Mouse (Mus musculus) myocyte (in vitro differentiated cells): ENCODE data around the gene Ankrd42.

ENCODE experiments used
- MAX ChIP-seq: IDR thresholded peaks from one replicate; pipeline ENCODE4 v1.6.1; 2011; ENCODE audit warnings: low read depth, mild to moderate bottlenecking, control low read depth
- POLR2A ChIP-seq: IDR thresholded peaks from one replicate; pipeline ENCODE4 v1.6.1; 2011; ENCODE audit warnings: low read depth, mild to moderate bottlenecking, control low read depth, moderate library complexity; ENCODE audit not compliant: insufficient read length
- POLR2AphosphoS2 ChIP-seq: IDR thresholded peaks from one replicate; pipeline ENCODE4 v1.6.1; 2011; ENCODE audit warnings: low read depth, control low read depth; ENCODE audit not compliant: insufficient read length
- TCF3 ChIP-seq: IDR thresholded peaks from one replicate; pipeline ENCODE4 v1.6.1; 2011; ENCODE audit warnings: low read depth, control low read depth; ENCODE audit not compliant: insufficient read length
- USF1 ChIP-seq: IDR thresholded peaks from one replicate; pipeline ENCODE4 v1.6.1; 2011; ENCODE audit warnings: low read depth, mild to moderate bottlenecking, control low read depth, moderate library complexity

GRCm38 (mm10) chr7:92546763-92547162, 90.2 kb downstream of the Ankrd42 start:
- TF ChIP-seq MAX (no peak), POLR2A (no peak), USF1 (no peak), POLR2AphosphoS2 (no peak), TCF3 (no peak)
